Mouse (Mus musculus): ENCODE data around the gene Tgfbr3.

DNA sequence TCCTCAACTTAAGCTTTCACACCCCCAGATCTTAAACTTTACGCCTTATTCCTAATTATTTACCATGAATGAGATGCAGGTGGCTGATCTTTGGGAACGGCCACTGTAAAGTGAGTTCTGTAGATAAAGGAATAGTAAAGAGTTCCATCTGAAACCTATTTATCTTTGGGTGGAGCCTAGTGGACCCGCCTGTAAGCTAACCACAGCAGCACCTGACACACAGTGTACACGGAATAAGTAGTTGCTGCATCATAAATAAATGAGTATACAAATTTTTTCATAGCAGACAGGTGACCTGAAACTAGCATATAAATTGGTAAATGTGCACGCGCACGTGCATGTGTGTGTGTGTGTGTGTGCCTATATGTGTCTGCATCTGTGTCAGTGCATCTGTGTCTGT lies 192.1 kb downstream of the Tgfbr3 start:
- no peak for TF ChIP-seq CTCF (IDR thresholded peaks at IDR 0.05; ENCODE audit: extremely low read depth, insufficient read length, insufficient replicate concordance, low read depth, low read length)
- no peak for TF ChIP-seq POLR2A (IDR thresholded peaks at IDR 0.05; ENCODE audit: low read depth, low read length)

Data from small intestine, adult 2 months (tissue).